Mouse (Mus musculus) G1E (cell line): Measurements from ENCODE around the gene Prpsap1.

Source experiments
- CTCF ChIP-seq: IDR thresholded peaks from 2 replicates; pipeline ENCODE4 v1.5.1; 2012; ENCODE audit warnings: low read depth, low read length, inconsistent platforms, mixed read lengths
- GATA1 ChIP-seq: IDR thresholded peaks from 2 replicates; pipeline ENCODE4 v1.6.1; 2012; ENCODE audit warnings: borderline replicate concordance, low read length, inconsistent platforms, mixed read lengths
- TAL1 ChIP-seq: conservative IDR thresholded peaks from 2 replicates; pipeline ENCODE4 v1.6.1; 2012; ENCODE audit warnings: low read depth, low read length, inconsistent platforms, mixed read lengths

DNA sequence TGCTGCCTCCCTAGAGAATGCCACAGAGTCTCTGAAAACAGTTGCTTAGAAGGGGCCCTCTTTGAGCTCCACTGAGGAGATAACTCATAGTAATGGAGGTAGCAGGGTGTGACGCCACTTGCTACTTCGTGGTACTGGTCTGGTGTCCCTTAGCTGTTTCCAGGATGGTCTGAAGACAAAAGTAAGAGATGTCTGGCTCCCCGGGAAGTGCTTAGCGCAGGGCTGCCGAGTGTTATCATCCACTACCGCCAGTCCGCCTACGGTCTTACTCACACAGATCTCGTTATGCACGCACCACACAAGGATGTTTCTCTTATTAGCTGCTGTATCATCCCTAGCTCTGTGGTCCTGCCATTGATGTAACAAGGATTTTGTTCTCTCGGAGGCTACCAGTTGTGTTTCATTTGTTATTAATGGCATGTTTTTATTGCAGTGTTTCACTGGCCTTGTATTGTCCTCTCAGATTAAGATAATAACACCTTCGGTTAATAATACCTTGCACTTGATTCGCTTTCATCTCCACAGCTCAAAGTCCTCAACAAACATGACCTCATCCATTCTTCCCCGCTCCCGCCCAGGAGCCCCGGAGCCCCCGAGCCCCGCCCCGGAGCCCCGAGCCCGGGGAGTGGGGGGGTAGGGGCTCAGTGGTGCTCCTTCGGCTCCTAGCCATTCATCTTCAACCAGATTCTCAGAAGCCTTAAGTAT is 63.1 kb downstream of the Prpsap1 start:
- TF ChIP-seq CTCF (no peak), GATA1 (no peak), TAL1 (no peak)
